Mouse (Mus musculus): ENCODE measurements around the gene Gm10840. TPM values are rescaled to one million over a fixed set of nuclear protein-coding genes. Genes with fewer than 3 reads are reported as not detected.
"Not testable (repeated sequence)": the region's sequence is repeated elsewhere in the genome, so short reads cannot be mapped to it uniquely, and the experiment has no call there.

Gm10840 gene
- total RNA-seq, 2 experiments from 2014 or later, result 1.5 TPM; not detected in 1

- intact Hi-C loops (cut with DNase I), result loop anchor here (2.0 kb wide), 1 partner anchor 32 kb away; the partner anchor contains the start of genes Gm10840 and Limd2
- no peak for DNase-seq (ENCODE audit: extremely low spot score in 1 of 2, low spot score in 2 of 2)
These were observed 32.2 kb downstream of the Gm10840 start for GRCm38 (mm10) chr11:106192657-106193370.

- intact Hi-C loops (cut with DNase I), result loop anchor here (2.0 kb wide), 1 partner anchor 33 kb away; the partner anchor contains the start of genes Gm10840 and Limd2
- peak; percentile 94 to 98 for DNase-seq (ENCODE audit: extremely low spot score in 1 of 2, low spot score in 2 of 2)
These were observed 32.9 kb downstream of the Gm10840 start for GRCm38 (mm10) chr11:106193371-106194154.

- intact Hi-C loops (cut with DNase I), result no loop called here
These were observed 33.5 kb downstream of the Gm10840 start for GRCm38 (mm10) chr11:106194155-106194541.

DNA sequence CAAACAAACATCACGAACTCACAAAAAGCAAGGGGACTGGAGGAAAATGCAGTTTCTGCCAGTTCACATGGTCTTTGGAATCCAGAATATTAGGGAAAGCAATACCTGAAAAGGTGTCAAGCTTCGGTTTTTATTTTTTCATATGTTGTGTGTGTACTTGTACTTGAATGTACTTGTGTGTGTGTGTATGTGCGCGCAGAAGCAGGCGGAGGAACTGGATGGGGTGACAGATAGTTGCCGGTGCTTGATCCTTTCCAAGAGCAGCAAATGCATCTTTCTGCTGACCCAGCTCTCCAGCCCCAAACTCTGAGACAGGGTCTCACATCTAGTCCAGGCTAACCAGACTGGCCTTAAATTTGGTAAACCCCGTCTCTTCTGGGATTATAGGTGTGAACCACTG is 34.2 kb downstream of the Gm10840 start:
- DNase-seq (ENCODE audit: extremely low spot score in 1 of 2, low spot score in 2 of 2), result no peak
- intact Hi-C loops (cut with DNase I), result no loop called here

More at GRCm38 (mm10) chr11:106194155-106194541, 33.5 kb downstream of the Gm10840 start:
- no peak for DNase-seq (ENCODE audit: extremely low spot score in 1 of 2, low spot score in 2 of 2)

GRCm38 (mm10) chr11:106195341-106195740 is 34.7 kb downstream of the Gm10840 start:
- no peak for DNase-seq (ENCODE audit: extremely low spot score in 1 of 2, low spot score in 2 of 2)
- intact Hi-C loops (cut with DNase I), result no loop called here

DNA sequence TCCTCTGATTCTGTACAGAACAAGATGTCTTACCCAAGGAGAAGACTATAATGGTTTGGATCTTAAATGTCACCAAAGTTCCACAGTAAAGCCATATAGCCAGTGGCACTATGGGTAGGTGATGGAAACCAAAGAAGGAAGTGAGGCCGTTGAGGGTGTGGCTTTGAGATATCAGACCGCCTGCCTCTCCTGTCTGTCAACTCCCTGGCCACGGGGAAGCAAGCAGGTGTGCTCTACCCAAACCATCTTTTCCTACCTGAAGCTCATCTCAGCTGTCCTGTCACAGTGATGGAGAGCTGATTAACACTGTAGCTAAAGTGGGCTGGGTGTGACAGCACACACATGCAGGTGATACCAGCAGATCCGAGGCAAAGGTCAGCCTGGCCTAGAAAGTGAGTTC is 37.6 kb downstream of the Gm10840 start:
- intact Hi-C loops (cut with DNase I), result no loop called here
- DNase-seq (ENCODE audit: extremely low spot score in 1 of 2, low spot score in 2 of 2), result no peak

- intact Hi-C loops (cut with DNase I); DNase-seq (ENCODE audit: extremely low spot score in 1 of 2, low spot score in 2 of 2): not testable (repeated sequence)
These were observed 39.3 kb downstream of the Gm10840 start for GRCm38 (mm10) chr11:106199997-106200396.

DNA sequence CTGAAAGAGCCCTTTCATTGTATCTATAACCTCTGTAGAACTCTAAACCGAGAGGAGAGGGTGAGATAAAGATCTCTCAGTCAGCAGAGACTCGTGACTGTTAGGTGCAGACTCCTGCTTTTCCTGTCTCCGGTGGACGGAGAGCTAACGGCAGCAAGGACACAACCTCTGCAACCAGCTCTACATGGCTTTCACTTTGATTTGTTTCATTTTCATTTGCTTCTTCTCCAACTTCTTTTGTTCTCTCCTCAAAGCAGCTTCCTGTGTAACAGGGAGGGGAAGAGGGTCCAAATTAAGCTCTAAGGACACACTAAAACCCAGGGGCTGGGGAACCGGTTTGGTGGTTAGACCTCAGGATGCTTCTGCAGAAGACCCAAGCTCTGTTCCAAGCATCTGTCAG is 40.1 kb downstream of the Gm10840 start:
- intact Hi-C loops (cut with DNase I), result no loop called here

GRCm38 (mm10) chr11:106201337-106202122 is 40.9 kb downstream of the Gm10840 start:
- no peak for DNase-seq (ENCODE audit: extremely low spot score in 1 of 2, low spot score in 2 of 2)
- intact Hi-C loops (cut with DNase I), result no loop called here

More for the DNA sequence above, 40.1 kb downstream of the Gm10840 start:
- DNase-seq (ENCODE audit: extremely low spot score in 1 of 2, low spot score in 2 of 2), result no peak

DNA sequence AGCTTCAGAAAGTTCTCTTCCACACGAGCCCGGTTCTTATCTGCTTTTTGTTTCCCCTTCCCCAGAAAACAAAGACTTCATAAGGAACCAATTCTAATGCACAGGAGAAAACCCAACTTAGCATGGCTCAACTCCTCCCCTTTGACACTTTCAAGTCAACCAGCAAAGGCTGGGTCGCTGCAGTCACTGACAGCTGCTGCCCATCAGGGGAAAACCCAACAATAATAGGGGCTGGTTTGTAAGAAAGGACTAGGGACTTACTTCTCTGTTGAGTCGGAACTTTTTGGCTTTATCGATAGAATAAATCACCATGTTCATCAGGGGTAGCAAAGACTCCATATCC is 41.4 kb downstream of the Gm10840 start, which contains the start of gene Strada:
Strada (minus strand) TSS at position 46 of the 343 bp plus-strand sequence.
- intact Hi-C loops (cut with DNase I), result no loop called here
- no peak for DNase-seq (ENCODE audit: extremely low spot score in 1 of 2, low spot score in 2 of 2)

Other genes starting within 250 kb of the Gm10840 start
- gene Cyb561, start 207.5 kb upstream of the Gm10840 start, total RNA-seq (2021), result 10 to 100 TPM; 52.7 to 54.0 TPM
- 10 to 100 TPM in 1 of 2 experiments, 1 to 10 TPM in 1; 7.5 to 10.6 TPM for gene Ace, start 192.9 kb upstream of the Gm10840 start, total RNA-seq (2021)
- not detected for gene Ace3, start 166.2 kb upstream of the Gm10840 start, total RNA-seq (2021)
- 1 to 10 TPM; 1.6 to 1.9 TPM for gene Kcnh6, start 152.7 kb upstream of the Gm10840 start, total RNA-seq (2021)
- 100 to 1,000 TPM; 228 to 235 TPM for gene Dcaf7, start 124.0 kb upstream of the Gm10840 start, total RNA-seq (2021)
- 10 to 100 TPM; 14.0 TPM for gene Taco1, start 94.8 kb upstream of the Gm10840 start, total RNA-seq (2021)
- gene Map3k3, start 76.2 kb upstream of the Gm10840 start, total RNA-seq (2021), result 10 to 100 TPM; 23.0 to 23.6 TPM
- gene Limd2, start within 50 bp of the Gm10840 start, total RNA-seq (2021), result 10 to 100 TPM; 79.4 to 89.1 TPM
- gene Strada, start 41.3 kb downstream of the Gm10840 start, total RNA-seq (2021), result 10 to 100 TPM; 27.5 to 28.2 TPM
- 10 to 100 TPM; 77.3 to 85.3 TPM for gene Ccdc47, start 55.5 kb downstream of the Gm10840 start, total RNA-seq (2021)
- 10 to 100 TPM; 67.9 to 72.7 TPM for gene Ddx42, start 56.1 kb downstream of the Gm10840 start, total RNA-seq (2021)
- 10 to 100 TPM; 31.0 to 32.8 TPM for gene Ftsj3, start 95.2 kb downstream of the Gm10840 start, total RNA-seq (2021)
- gene Psmc5, start 95.3 kb downstream of the Gm10840 start, total RNA-seq (2021), result 100 to 1,000 TPM; 127 to 134 TPM
- 10 to 100 TPM; 13.8 to 14.1 TPM for gene Smarcd2, start 112.1 kb downstream of the Gm10840 start, total RNA-seq (2021)
- gene Tcam1, start 115.8 kb downstream of the Gm10840 start, total RNA-seq (2021), result under 1 TPM; 0.21 to 0.22 TPM
- gene Gh, start 141.0 kb downstream of the Gm10840 start, total RNA-seq (2021), result not detected
- gene Cd79b, start 153.9 kb downstream of the Gm10840 start, total RNA-seq (2021), result under 1 TPM; 0.58 to 0.79 TPM
- gene Scn4a, start 192.4 kb downstream of the Gm10840 start, total RNA-seq (2021), result under 1 TPM; 0.09 to 0.34 TPM
- gene Prr29, start 204.6 kb downstream of the Gm10840 start, total RNA-seq (2021), result not detected
- gene Icam2, start 227.2 kb downstream of the Gm10840 start, total RNA-seq (2021), result 1 to 10 TPM; 4.8 to 5.6 TPM

All from left cerebral cortex, postnatal 10 days (tissue).